Mouse (Mus musculus): Measurements from ENCODE around the gene Lpin1. TPM values are rescaled to one million over a fixed set of nuclear protein-coding genes. Genes with fewer than 3 reads are reported as not detected.

The Lpin1 gene
- polyA plus RNA-seq, 1 experiment from 2014 or later, result 4.7 TPM

- peak; percentile 36; the same call in 1 of the 2 replicates for TF ChIP-seq CTCF (IDR thresholded peaks at IDR 0.05; ENCODE audit: low read depth)
- ATAC-seq (replicated peaks; ENCODE audit: low FRiP score, low read depth) (no peak), DNase-seq (ENCODE audit: low spot score) (no peak)
- H3K9me3 ChIP-seq (replicated peaks; ENCODE audit: low read length), result no peaks in the 10 kb centered on the region
- no peak overlapping the region for H3K27ac ChIP-seq
- H3K4me2 ChIP-seq (ENCODE audit: low read length), result no peak overlapping the region
- 0 out of 2 replicates have a peak, but pooled peaks cover 22% of the 10 kb centered on the region for H3K36me3 ChIP-seq (ENCODE audit: insufficient read depth, low read length)
- no peaks in the 10 kb centered on the region for H3K4me1 ChIP-seq (replicated peaks; ENCODE audit: insufficient read depth, low read length)
- H3K27me3 ChIP-seq (ENCODE audit: insufficient read depth, low read length), result no peaks in the 10 kb centered on the region
- 92% methylated on average over 10 of the region's 10 CpGs for WGBS
- H3K9ac ChIP-seq (ENCODE audit: low read depth, low read length), result no peak overlapping the region
- H3K4me3 ChIP-seq (replicated peaks; ENCODE audit: low read depth, low read length), result no peak overlapping the region
Measured at GRCm38 (mm10) chr12:16570371-16571060, 40.2 kb downstream of the Lpin1 start.

- TF ChIP-seq CTCF (IDR thresholded peaks at IDR 0.05; ENCODE audit: low read depth), result no peak
- Histone ChIP-seq H3K4me2 (ENCODE audit: low read length) (no peak overlapping the region), H3K9me3 (replicated peaks; ENCODE audit: low read length) (no peaks in the 10 kb centered on the region), H3K27me3 (ENCODE audit: insufficient read depth, low read length) (no peaks in the 10 kb centered on the region), H3K27ac (no peak overlapping the region), H3K9ac (ENCODE audit: low read depth, low read length) (no peak overlapping the region), H3K36me3 (ENCODE audit: insufficient read depth, low read length) (0 out of 2 replicates have a peak, but pooled peaks cover 22% of the 10 kb centered on the region), H3K4me1 (replicated peaks; ENCODE audit: insufficient read depth, low read length) (no peaks in the 10 kb centered on the region), H3K4me3 (replicated peaks; ENCODE audit: low read depth, low read length) (no peak overlapping the region)
- DNase-seq (ENCODE audit: low spot score) (no peak), ATAC-seq (replicated peaks; ENCODE audit: low FRiP score, low read depth) (no peak)
- WGBS, result 73% methylated on average over 11 of the region's 11 CpGs
Measured at GRCm38 (mm10) chr12:16568936-16569650, 41.7 kb downstream of the Lpin1 start.

DNA sequence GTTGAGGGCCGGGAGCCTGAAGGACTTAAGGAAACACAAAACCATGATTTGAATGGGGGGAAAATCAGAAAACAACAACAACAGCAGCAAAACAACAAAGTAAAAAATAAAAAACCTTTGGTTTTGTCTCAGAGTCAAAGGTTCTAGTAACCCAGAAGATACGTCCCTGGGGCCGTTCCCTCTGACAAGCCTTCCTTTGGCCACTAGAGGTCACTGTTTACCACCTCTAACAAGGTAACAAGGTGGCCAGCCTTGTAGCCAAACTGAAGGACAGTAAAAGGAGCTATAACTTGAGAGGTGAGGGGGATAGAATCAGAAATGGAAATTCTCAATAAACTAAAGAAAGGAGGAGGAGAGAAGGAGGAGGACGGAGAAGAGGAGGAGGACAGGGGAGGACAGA, 42.3 kb downstream of the Lpin1 start:
- Histone ChIP-seq H3K36me3 (ENCODE audit: insufficient read depth, low read length) (0 out of 2 replicates have a peak, but pooled peaks cover 20% of the 10 kb centered on the region), H3K9ac (ENCODE audit: low read depth, low read length) (no peak overlapping the region), H3K4me2 (ENCODE audit: low read length) (no peak overlapping the region), H3K9me3 (replicated peaks; ENCODE audit: low read length) (no peaks in the 10 kb centered on the region), H3K4me1 (replicated peaks; ENCODE audit: insufficient read depth, low read length) (no peaks in the 10 kb centered on the region), H3K27ac (no peak overlapping the region), H3K27me3 (ENCODE audit: insufficient read depth, low read length) (no peaks in the 10 kb centered on the region), H3K4me3 (replicated peaks; ENCODE audit: low read depth, low read length) (no peak overlapping the region)
- WGBS, result 30% methylated on average over 4 of the region's 4 CpGs
- peak; percentile 83 for DNase-seq (ENCODE audit: low spot score)
- ATAC-seq (replicated peaks; ENCODE audit: low FRiP score, low read depth), result 0 out of 2 replicates have a peak, but pooled peaks have one; percentile 51
- TF ChIP-seq CTCF (IDR thresholded peaks at IDR 0.05; ENCODE audit: low read depth), result peak; percentile 88

- 0 out of 2 replicates have a peak, but pooled peaks cover 16% of the 10 kb centered on the region for H3K36me3 ChIP-seq (ENCODE audit: insufficient read depth, low read length)
- H3K9ac ChIP-seq (ENCODE audit: low read depth, low read length), result no peak overlapping the region
- no peaks in the 10 kb centered on the region for H3K4me1 ChIP-seq (replicated peaks; ENCODE audit: insufficient read depth, low read length)
- ATAC-seq (replicated peaks; ENCODE audit: low FRiP score, low read depth), result no peak
- no peak overlapping the region for H3K27ac ChIP-seq
- 90% methylated on average over 6 of the region's 6 CpGs for WGBS
- no peaks in the 10 kb centered on the region for H3K27me3 ChIP-seq (ENCODE audit: insufficient read depth, low read length)
- no peak for TF ChIP-seq CTCF (IDR thresholded peaks at IDR 0.05; ENCODE audit: low read depth)
- no peaks in the 10 kb centered on the region for H3K9me3 ChIP-seq (replicated peaks; ENCODE audit: low read length)
- H3K4me3 ChIP-seq (replicated peaks; ENCODE audit: low read depth, low read length), result no peak overlapping the region
- H3K4me2 ChIP-seq (ENCODE audit: low read length), result no peak overlapping the region
- DNase-seq (ENCODE audit: low spot score), result no peak
Measured at GRCm38 (mm10) chr12:16568090-16568489, 42.7 kb downstream of the Lpin1 start.

GRCm38 (mm10) chr12:16563427-16563826, 47.3 kb downstream of the Lpin1 start:
- H3K9me3 ChIP-seq (replicated peaks; ENCODE audit: low read length), result no peaks in the 10 kb centered on the region
- H3K4me3 ChIP-seq (replicated peaks; ENCODE audit: low read depth, low read length), result no peak overlapping the region
- TF ChIP-seq CTCF (IDR thresholded peaks at IDR 0.05; ENCODE audit: low read depth), result peak; percentile 67
- no peak overlapping the region for H3K9ac ChIP-seq (ENCODE audit: low read depth, low read length)
- H3K36me3 ChIP-seq (ENCODE audit: insufficient read depth, low read length), result 0 out of 2 replicates have a peak, but pooled peaks cover 6% of the 10 kb centered on the region
- no peaks in the 10 kb centered on the region for H3K4me1 ChIP-seq (replicated peaks; ENCODE audit: insufficient read depth, low read length)
- DNase-seq (ENCODE audit: low spot score), result peak; percentile 52
- ATAC-seq (replicated peaks; ENCODE audit: low FRiP score, low read depth), result 0 out of 2 replicates have a peak, but pooled peaks have one; percentile 18
- H3K4me2 ChIP-seq (ENCODE audit: low read length), result no peak overlapping the region
- 62% methylated on average over 9 of the region's 9 CpGs for WGBS
- H3K27me3 ChIP-seq (ENCODE audit: insufficient read depth, low read length), result no peaks in the 10 kb centered on the region
- H3K27ac ChIP-seq, result no peak overlapping the region

- TF ChIP-seq CTCF (IDR thresholded peaks at IDR 0.05; ENCODE audit: low read depth), result no peak
- H3K27me3 ChIP-seq (ENCODE audit: insufficient read depth, low read length), result no peaks in the 10 kb centered on the region
- no peak overlapping the region for H3K27ac ChIP-seq
- H3K36me3 ChIP-seq (ENCODE audit: insufficient read depth, low read length), result 0 out of 2 replicates have a peak, but pooled peaks cover 7% of the 10 kb centered on the region
- DNase-seq (ENCODE audit: low spot score) (no peak), ATAC-seq (replicated peaks; ENCODE audit: low FRiP score, low read depth) (peak; percentile 63; the same call in 1 of the 2 replicates)
- H3K9ac ChIP-seq (ENCODE audit: low read depth, low read length), result no peak overlapping the region
- no peak overlapping the region for H3K4me3 ChIP-seq (replicated peaks; ENCODE audit: low read depth, low read length)
- no peaks in the 10 kb centered on the region for H3K9me3 ChIP-seq (replicated peaks; ENCODE audit: low read length)
- no peaks in the 10 kb centered on the region for H3K4me1 ChIP-seq (replicated peaks; ENCODE audit: insufficient read depth, low read length)
- 66% methylated on average over 10 of the region's 10 CpGs for WGBS
- H3K4me2 ChIP-seq (ENCODE audit: low read length), result no peak overlapping the region
Measured at GRCm38 (mm10) chr12:16562647-16563046, 48.1 kb downstream of the Lpin1 start.
